Mouse (Mus musculus): ENCODE measurements around the gene Tbcd. TPM values are rescaled to one million over a fixed set of nuclear protein-coding genes. Genes with fewer than 3 reads are reported as not detected.

Gene Tbcd
- polyA plus RNA-seq (2012; rRNA removed) = 39.0 and 51.3 TPM in 2 replicates

DNA sequence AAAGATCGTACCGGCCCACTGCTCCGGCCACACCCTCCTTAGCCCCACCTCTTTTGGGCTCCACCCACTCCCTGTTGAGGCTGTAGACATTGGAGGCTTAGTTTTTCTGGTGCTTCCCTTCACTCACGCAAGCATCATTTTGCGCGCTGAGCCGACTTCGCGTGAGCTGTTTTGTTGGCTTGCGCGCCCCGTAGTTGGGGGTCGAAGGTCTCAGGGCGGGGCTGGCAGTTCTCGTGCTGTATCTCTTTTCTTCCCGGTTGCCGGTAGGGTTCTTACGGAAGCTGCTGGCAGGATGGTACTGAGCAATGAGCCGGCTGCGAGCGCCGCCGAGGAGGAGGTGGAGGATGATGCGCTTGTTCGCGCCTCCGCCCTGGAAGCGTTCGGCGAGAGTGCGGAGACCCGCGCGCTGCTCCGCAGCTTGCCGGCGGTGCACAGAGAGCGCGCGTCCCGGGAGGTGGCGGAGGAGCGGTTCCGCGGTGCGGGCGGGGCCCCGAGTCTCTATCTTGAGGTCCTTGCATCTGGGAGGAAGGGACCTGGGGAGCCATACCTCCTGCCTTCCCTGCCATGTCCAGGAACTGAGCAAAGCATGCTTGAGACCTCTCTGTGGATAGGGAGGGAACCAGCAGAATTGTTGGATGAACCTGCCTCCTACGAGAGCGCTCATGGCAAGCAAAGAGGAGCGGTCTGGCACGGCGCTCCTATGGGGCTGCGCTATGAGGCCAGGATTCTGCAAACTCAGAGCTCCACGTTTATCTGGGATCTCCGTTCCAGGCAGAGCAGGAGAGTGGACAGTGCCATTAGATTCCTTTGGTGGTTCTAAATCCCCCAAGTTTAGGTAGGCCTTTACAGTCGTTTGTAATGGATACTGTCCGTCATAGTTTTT is at the start of gene Tbcd:
Tbcd (plus strand) TSS at position 197 of the 883 bp plus-strand sequence.
- H3K4me3 ChIP-seq (replicated peaks; ENCODE audit: extremely low read depth, low read depth, low read length) = peak within 1 kb of the TSS; percentile 69
- WGBS = under 1% methylated on average over 58 of the region's 58 CpGs
- TF ChIP-seq CTCF (IDR thresholded peaks at IDR 0.05; ENCODE audit: insufficient read depth, low read length) = no peak

GRCm38 (mm10) chr11:121407366-121408155 is 44.2 kb upstream of the Tbcd start:
- 63% methylated on average over 3 of the region's 3 CpGs for WGBS
- TF ChIP-seq CTCF (IDR thresholded peaks at IDR 0.05; ENCODE audit: insufficient read depth, low read length) = no peak
- TF ChIP-seq POLR2A (IDR thresholded peaks at IDR 0.05; ENCODE audit: borderline replicate concordance, extremely low read depth, low read depth, low read length) = no peak

More for the DNA sequence above, at the start of gene Tbcd:
- DNase-seq = peak; percentile 93
- H3K4me1 ChIP-seq (ENCODE audit: control insufficient read depth, insufficient read depth, low read length) = peaks cover 5% of the 10 kb centered on the region

GRCm38 (mm10) chr11:121414762-121415161 is 37.0 kb upstream of the Tbcd start:
- Histone ChIP-seq H3K4me3 (replicated peaks; ENCODE audit: extremely low read depth, low read depth, low read length) (no peak overlapping the region), H3K4me1 (ENCODE audit: control insufficient read depth, insufficient read depth, low read length) (peaks cover 9% of the 10 kb centered on the region)
- TF ChIP-seq CTCF (IDR thresholded peaks at IDR 0.05; ENCODE audit: insufficient read depth, low read length) (no peak), POLR2A (IDR thresholded peaks at IDR 0.05; ENCODE audit: borderline replicate concordance, extremely low read depth, low read depth, low read length) (no peak)
- no peak for DNase-seq
- WGBS = 54% methylated on average over 5 of the region's 5 CpGs

More at GRCm38 (mm10) chr11:121407366-121408155, 44.2 kb upstream of the Tbcd start:
- no peak overlapping the region for H3K4me3 ChIP-seq (replicated peaks; ENCODE audit: extremely low read depth, low read depth, low read length)
- H3K4me1 ChIP-seq (ENCODE audit: control insufficient read depth, insufficient read depth, low read length) = no peaks in the 10 kb centered on the region
- DNase-seq = no peak

DNA sequence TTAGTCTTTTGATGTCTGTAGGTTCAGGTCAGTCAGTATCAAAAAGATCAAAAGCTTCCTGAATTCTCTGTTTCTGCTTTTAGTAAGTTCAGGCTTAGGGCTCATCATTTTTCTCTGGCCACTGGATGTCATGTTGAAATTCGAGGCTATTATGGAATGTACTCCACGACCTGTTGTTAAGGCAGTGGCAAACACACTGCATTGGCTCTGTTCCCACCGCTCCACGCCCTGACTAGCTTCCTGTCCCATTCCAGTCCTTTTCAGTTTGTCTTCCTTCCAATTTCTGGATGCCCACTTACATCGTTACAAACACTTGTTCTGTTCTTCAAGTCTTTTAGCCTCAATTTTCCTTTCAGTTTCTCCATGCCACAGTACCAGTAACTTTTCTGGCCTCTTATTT is 36.4 kb upstream of the Tbcd start:
- Histone ChIP-seq H3K4me1 (ENCODE audit: control insufficient read depth, insufficient read depth, low read length) (peaks cover 9% of the 10 kb centered on the region), H3K4me3 (replicated peaks; ENCODE audit: extremely low read depth, low read depth, low read length) (no peak overlapping the region)
- 17% methylated on average over 5 of the region's 5 CpGs for WGBS
- no peak for DNase-seq
- TF ChIP-seq POLR2A (IDR thresholded peaks at IDR 0.05; ENCODE audit: borderline replicate concordance, extremely low read depth, low read depth, low read length) = no peak
- TF ChIP-seq CTCF (IDR thresholded peaks at IDR 0.05; ENCODE audit: insufficient read depth, low read length) = no peak

GRCm38 (mm10) chr11:121417971-121418370 is 33.8 kb upstream of the Tbcd start:
- no peak for DNase-seq
- WGBS = 83% methylated on average over 5 of the region's 5 CpGs
- H3K4me1 ChIP-seq (ENCODE audit: control insufficient read depth, insufficient read depth, low read length) = peaks cover 15% of the 10 kb centered on the region
- TF ChIP-seq CTCF (IDR thresholded peaks at IDR 0.05; ENCODE audit: insufficient read depth, low read length) (no peak), POLR2A (IDR thresholded peaks at IDR 0.05; ENCODE audit: borderline replicate concordance, extremely low read depth, low read depth, low read length) (no peak)
- no peak overlapping the region for H3K4me3 ChIP-seq (replicated peaks; ENCODE audit: extremely low read depth, low read depth, low read length)

GRCm38 (mm10) chr11:121418932-121419331 is 32.8 kb upstream of the Tbcd start:
- no peak overlapping the region for H3K4me3 ChIP-seq (replicated peaks; ENCODE audit: extremely low read depth, low read depth, low read length)
- WGBS = 71% methylated on average over 2 of the region's 2 CpGs
- DNase-seq = no peak
- H3K4me1 ChIP-seq (ENCODE audit: control insufficient read depth, insufficient read depth, low read length) = peaks cover 15% of the 10 kb centered on the region
- TF ChIP-seq CTCF (IDR thresholded peaks at IDR 0.05; ENCODE audit: insufficient read depth, low read length) = no peak
- no peak for TF ChIP-seq POLR2A (IDR thresholded peaks at IDR 0.05; ENCODE audit: borderline replicate concordance, extremely low read depth, low read depth, low read length)

DNA sequence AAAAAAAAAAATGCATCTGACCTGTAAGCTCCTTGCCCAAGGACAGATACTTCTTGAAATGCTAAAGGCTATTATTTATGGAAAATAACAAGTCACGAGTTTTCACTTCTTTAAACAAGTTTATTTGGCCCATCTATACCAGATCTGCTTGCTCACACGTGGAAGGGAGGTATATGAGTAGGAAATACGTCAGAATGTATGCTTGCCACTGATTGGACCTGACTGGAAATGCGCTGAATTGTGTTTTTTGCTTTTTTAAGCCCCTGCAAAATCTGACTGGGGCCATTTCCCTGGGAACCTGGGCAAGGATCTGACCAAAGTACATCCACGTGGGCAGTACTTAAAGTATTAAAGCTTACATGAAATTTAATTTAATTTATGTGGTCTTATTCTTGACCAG is 31.4 kb upstream of the Tbcd start:
- WGBS = 58% methylated on average over 5 of the region's 5 CpGs
- DNase-seq = no peak
- peaks cover 8% of the 10 kb centered on the region for H3K4me1 ChIP-seq (ENCODE audit: control insufficient read depth, insufficient read depth, low read length)
- H3K4me3 ChIP-seq (replicated peaks; ENCODE audit: extremely low read depth, low read depth, low read length) = no peak overlapping the region
- TF ChIP-seq CTCF (IDR thresholded peaks at IDR 0.05; ENCODE audit: insufficient read depth, low read length) = no peak
- no peak for TF ChIP-seq POLR2A (IDR thresholded peaks at IDR 0.05; ENCODE audit: borderline replicate concordance, extremely low read depth, low read depth, low read length)

GRCm38 (mm10) chr11:121420830-121421552 is 30.8 kb upstream of the Tbcd start, which contains the start of gene Fn3krp:
Gene Fn3krp, plus strand, starts transcription at chr11:121421401.
- 2% methylated on average over 28 of the region's 28 CpGs for WGBS
- Histone ChIP-seq H3K4me1 (ENCODE audit: control insufficient read depth, insufficient read depth, low read length) (peaks cover 7% of the 10 kb centered on the region), H3K4me3 (replicated peaks; ENCODE audit: extremely low read depth, low read depth, low read length) (peak within 1 kb of the TSS; percentile 98)
- TF ChIP-seq CTCF (IDR thresholded peaks at IDR 0.05; ENCODE audit: insufficient read depth, low read length) (no peak), POLR2A (IDR thresholded peaks at IDR 0.05; ENCODE audit: borderline replicate concordance, extremely low read depth, low read depth, low read length) (peak; percentile 61; the same call in 1 of the 2 replicates)
- peak; percentile 99 for DNase-seq

Measured in lung, adult 2 months (tissue).